Mouse (Mus musculus): ENCODE results near the gene Pgghg. TPM values are rescaled to one million over a fixed set of nuclear protein-coding genes. Genes with fewer than 3 reads are reported as not detected.

The Pgghg gene
- total and polyA plus RNA-seq, 3 experiments: 3.0 to 7.2 TPM; not detected in 1

DNA sequence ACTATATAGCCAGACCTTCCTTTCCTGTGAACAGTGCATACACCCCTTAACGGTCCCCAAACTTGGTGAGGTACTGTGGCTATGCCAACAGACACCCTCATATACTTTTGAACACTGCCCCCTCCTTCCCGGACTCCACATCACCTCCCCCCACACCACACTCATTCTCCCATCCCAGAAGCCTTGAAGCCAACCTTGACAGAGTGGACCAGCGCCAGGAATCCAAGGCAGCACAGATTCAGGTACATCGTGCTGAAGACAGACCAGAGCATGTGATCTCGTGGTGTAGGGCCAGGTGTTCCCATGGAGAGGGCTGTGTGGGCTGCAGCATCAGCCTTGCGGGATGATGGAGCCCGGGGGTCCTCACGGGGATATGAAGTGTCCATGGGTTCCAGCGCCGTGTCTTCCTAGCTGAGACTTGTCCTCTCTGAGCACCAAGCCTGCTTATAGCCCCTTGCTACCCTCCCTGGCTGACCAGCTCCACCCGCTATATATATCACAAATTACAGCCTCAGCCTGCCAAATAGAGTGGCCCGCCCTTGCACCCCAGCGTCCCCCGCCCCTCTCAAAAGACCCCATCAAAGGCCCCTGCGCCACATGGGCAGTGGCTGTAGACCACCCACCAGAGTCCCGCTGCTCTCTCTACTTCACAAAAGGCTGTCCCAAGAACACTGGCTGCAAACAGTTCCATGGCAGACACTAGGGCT lies 8.8 kb downstream of the Pgghg start, which contains the start of gene Ifitm5:
Gene Ifitm5 (minus strand): TSS at position 468 of the 707 bp plus-strand sequence.
- Histone ChIP-seq H3K27me3 (ENCODE audit: control insufficient read depth in 1 of 2, insufficient read depth in 2 of 2, low read length in 2 of 2) (no peaks in the 10 kb centered on the region), H3K4me3 (ENCODE audit: control insufficient read depth in 1 of 2, insufficient read depth in 1 of 2, low read depth in 2 of 2, low read length in 2 of 2) (no peak within 1 kb of the TSS), H3K9ac (ENCODE audit: control insufficient read depth, low read depth, low read length, poor library complexity, severe bottlenecking) (no peak within 1 kb of the TSS), H3K27ac (ENCODE audit: control insufficient read depth, low read depth, low read length) (no peak within 1 kb of the TSS), H3K36me3 (ENCODE audit: control insufficient read depth in 1 of 2, insufficient read depth in 2 of 2, low read length in 2 of 2) (peaks cover 0 to 22% of the 10 kb centered on the region in 2 experiments; a peak in 2 of 4 replicates), H3K79me2 (ENCODE audit: control insufficient read depth, insufficient read depth, low read length, poor library complexity) (peaks cover 22% of the 10 kb centered on the region), H3K4me1 (ENCODE audit: control insufficient read depth in 1 of 2, insufficient read depth in 2 of 2, low read length in 2 of 2) (peaks cover 0 to 27% of the 10 kb centered on the region in 2 experiments; a peak in 3 of 4 replicates), H3K9me3 (replicated peaks; ENCODE audit: insufficient read depth, low read length) (no peaks in the 10 kb centered on the region)
- TF ChIP-seq MAZ (IDR thresholded peaks at IDR 0.05; ENCODE audit: low read depth, low read length): no peak
- TF ChIP-seq TBP (IDR thresholded peaks at IDR 0.05; ENCODE audit: low read depth, low read length): no peak
- TF ChIP-seq MEF2A (IDR thresholded peaks at IDR 0.05; ENCODE audit: extremely low read depth, insufficient replicate concordance, low read depth, low read length, poor library complexity, severe bottlenecking): no peak
- no peak for TF ChIP-seq GABPA (IDR thresholded peaks at IDR 0.05; ENCODE audit: low read depth, low read length)
- TF ChIP-seq NRF1 (IDR thresholded peaks at IDR 0.05; ENCODE audit: insufficient read depth, low read depth, low read length, poor library complexity, severe bottlenecking): no peak
- no peak for TF ChIP-seq MYB (IDR thresholded peaks at IDR 0.05; ENCODE audit: low read depth, low read length)
- no peak for TF ChIP-seq SMC3 (IDR thresholded peaks at IDR 0.05; ENCODE audit: low read depth, low read length)
- TF ChIP-seq ZC3H11A (IDR thresholded peaks at IDR 0.05; ENCODE audit: low read depth, low read length): no peak
- no peak for TF ChIP-seq SIN3A (IDR thresholded peaks at IDR 0.05; ENCODE audit: low read length)
- TF ChIP-seq POLR2AphosphoS5 (IDR thresholded peaks at IDR 0.05; ENCODE audit: borderline replicate concordance, low read depth, low read length): no peak
- no peak for TF ChIP-seq MAFK (IDR thresholded peaks at IDR 0.05; ENCODE audit: borderline replicate concordance, low read depth, low read length)
- TF ChIP-seq NELFE (IDR thresholded peaks at IDR 0.05; ENCODE audit: low read depth, low read length): no peak
- TF ChIP-seq ZNF384 (IDR thresholded peaks at IDR 0.05; ENCODE audit: low read depth, low read length): no peak
- no peak for TF ChIP-seq JUND (IDR thresholded peaks at IDR 0.05; ENCODE audit: low read depth, low read length)
- no peak for TF ChIP-seq ELF1 (IDR thresholded peaks at IDR 0.05; ENCODE audit: low read depth, low read length)
- TF ChIP-seq E2F4 (IDR thresholded peaks at IDR 0.05; ENCODE audit: borderline replicate concordance, low read depth, low read length): no peak
- TF ChIP-seq ETS1 (IDR thresholded peaks at IDR 0.05; ENCODE audit: low read depth, low read length): no peak
- DNase-seq (ENCODE audit: low read depth, low spot score): no peak

GRCm38 (mm10) chr7:140951051-140951450 lies 9.9 kb downstream of the Pgghg start:
- Histone ChIP-seq H3K79me2 (ENCODE audit: control insufficient read depth, insufficient read depth, low read length, poor library complexity) (peaks cover 29% of the 10 kb centered on the region), H3K4me3 (ENCODE audit: control insufficient read depth in 1 of 2, insufficient read depth in 1 of 2, low read depth in 2 of 2, low read length in 2 of 2) (no peak overlapping the region), H3K9ac (ENCODE audit: control insufficient read depth, low read depth, low read length, poor library complexity, severe bottlenecking) (no peak overlapping the region), H3K9me3 (replicated peaks; ENCODE audit: insufficient read depth, low read length) (no peaks in the 10 kb centered on the region), H3K36me3 (ENCODE audit: control insufficient read depth in 1 of 2, insufficient read depth in 2 of 2, low read length in 2 of 2) (peaks cover 0 to 22% of the 10 kb centered on the region in 2 experiments; a peak in 2 of 4 replicates), H3K27me3 (ENCODE audit: control insufficient read depth in 1 of 2, insufficient read depth in 2 of 2, low read length in 2 of 2) (no peaks in the 10 kb centered on the region), H3K27ac (ENCODE audit: control insufficient read depth, low read depth, low read length) (no peak overlapping the region), H3K4me1 (ENCODE audit: control insufficient read depth in 1 of 2, insufficient read depth in 2 of 2, low read length in 2 of 2) (peaks cover 0 to 27% of the 10 kb centered on the region in 2 experiments; a peak in 3 of 4 replicates)
- TF ChIP-seq GATA1 (IDR thresholded peaks at IDR 0.05; ENCODE audit: low read depth, low read length) (no peak), ZMIZ1 (IDR thresholded peaks at IDR 0.05; ENCODE audit: low read depth, low read length) (no peak), UBTF (IDR thresholded peaks at IDR 0.05; ENCODE audit: borderline replicate concordance, insufficient read depth, low read depth, low read length) (no peak), POLR2A (IDR thresholded peaks at IDR 0.05; ENCODE audit: control insufficient read depth in 1 of 2, insufficient read depth in 1 of 2, low read depth in 1 of 2, low read length in 2 of 2, poor library complexity in 1 of 2) (no peak), MAX (IDR thresholded peaks at IDR 0.05; ENCODE audit: low read length) (no peak), POLR2AphosphoS5 (IDR thresholded peaks at IDR 0.05; ENCODE audit: borderline replicate concordance, low read depth, low read length) (no peak), CTCF (IDR thresholded peaks at IDR 0.05 in 2 of 3, conservative IDR thresholded peaks at IDR 0.05 in 1 of 3; ENCODE audit: control insufficient read depth in 1 of 3, insufficient read depth in 1 of 3, low read depth in 2 of 3, low read length in 3 of 3, poor library complexity in 1 of 3, severe bottlenecking in 1 of 3) (no peak), ZNF384 (IDR thresholded peaks at IDR 0.05; ENCODE audit: low read depth, low read length) (no peak)
- DNase-seq (ENCODE audit: low read depth, low spot score): no peak

All from MEL (cell line).